Mouse (Mus musculus) embryonic facial prominence, embryonic 11.5 days (tissue): ENCODE measurements at regions not wholly inside any gene's neighbourhood (a gene's known extent, or its start where the extent isn't known, plus 50 kb on each side); places are given as distances from the start of the nearest gene placed in this dataset.

ENCODE experiments used
- ATAC-seq: fragments of 200-750 bp; cut with Nextera tagmentation; replicated peaks from 2 replicates; pipeline ENCODE4 v1.8.0; 2017; ENCODE audit warnings: low read depth; ENCODE audit not compliant: insufficient number of reproducible peaks, low FRiP score, low TSS enrichment
- DNase-seq: peaks from one replicate; pipeline ENCODE4 v3.0.0-alpha.2; 2015; ENCODE audit warnings: low spot score
- H3K27ac ChIP-seq: fragments of 300-500 bp; sonication (generic); replicated peaks from 2 replicates; pipeline ENCODE4 v1.5.1; 2014; ENCODE audit warnings: mild to moderate bottlenecking, low read depth, low read length, control low read depth
- H3K27me3 ChIP-seq: fragments of 300-500 bp; sonication (generic); 2 replicates; pipeline ENCODE4 v1.6.1; 2014; ENCODE audit warnings: mild to moderate bottlenecking, low read length, moderate library complexity, mixed read lengths; ENCODE audit not compliant: control insufficient read depth, insufficient read depth
- H3K36me3 ChIP-seq: fragments of 300-500 bp; sonication (generic); replicated peaks from 2 replicates; pipeline ENCODE4 v1.6.1; 2014; ENCODE audit warnings: low read depth, mild to moderate bottlenecking, low read length, moderate library complexity, mixed read lengths; ENCODE audit not compliant: control insufficient read depth, insufficient read depth
- H3K4me1 ChIP-seq: fragments of 300-500 bp; sonication (generic); 2 replicates; pipeline ENCODE4 v1.6.1; 2014; ENCODE audit warnings: low read length, mixed read lengths; ENCODE audit not compliant: control insufficient read depth, insufficient read depth
- H3K4me2 ChIP-seq: fragments of 300-500 bp; sonication (generic); 2 replicates; pipeline ENCODE4 v1.6.1; 2014; ENCODE audit warnings: low read depth, mild to moderate bottlenecking, control low read depth, low read length, moderate library complexity
- H3K4me3 ChIP-seq: fragments of 300-500 bp; sonication (generic); 2 replicates; pipeline ENCODE4 v1.5.1; 2014; ENCODE audit warnings: low read depth, low read length, control low read depth
- H3K9ac ChIP-seq: fragments of 300-500 bp; sonication (generic); replicated peaks from 2 replicates; pipeline ENCODE4 v1.6.1; 2014; ENCODE audit warnings: mild to moderate bottlenecking, control low read depth, low read length
- H3K9me3 ChIP-seq: fragments of 300-500 bp; sonication (generic); replicated peaks from 2 replicates; pipeline ENCODE4 v1.6.1; 2016; ENCODE audit warnings: mild to moderate bottlenecking, low read length, inconsistent platforms, mixed read lengths; ENCODE audit not compliant: control insufficient read depth
- WGBS: fragments of 180-500 bp; shearing (Covaris S2); extraction: QIAGEN DNeasy Blood & Tissue Kit; methylation state at CpG from one replicate; pipeline ENCODE4 v1.1.7; 2014; 5-methylcytosine and 5-hydroxymethylcytosine counted together

DNA sequence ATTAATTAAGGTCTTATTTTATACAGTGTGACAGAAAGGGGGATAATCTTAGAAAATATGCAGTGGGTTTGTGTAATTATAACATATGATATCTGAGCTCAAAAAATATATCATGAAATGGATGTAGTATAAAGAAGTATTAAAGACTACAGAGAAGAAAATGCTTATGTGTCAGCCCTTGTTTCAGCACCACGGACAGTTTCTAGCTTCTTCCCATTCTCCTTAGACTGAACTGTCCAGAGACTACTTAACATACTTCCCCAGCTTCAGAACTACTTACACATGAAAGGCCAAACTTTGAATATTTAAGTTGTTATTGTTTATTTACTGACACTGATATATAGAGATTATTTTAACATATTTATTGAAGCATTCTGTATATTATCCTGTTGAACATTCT is 578.4 kb downstream of the Nsun3 start:
- no peak overlapping the region for H3K4me3 ChIP-seq
- H3K4me1 ChIP-seq: no peaks in the 10 kb centered on the region
- ATAC-seq: no peak
- H3K36me3 ChIP-seq: no peaks in the 10 kb centered on the region
- no peak overlapping the region for H3K27ac ChIP-seq
- 36% methylated on average over 1 of the region's 1 CpGs for WGBS
- no peak overlapping the region for H3K9ac ChIP-seq
- DNase-seq: peak; percentile 75
- no peak overlapping the region for H3K4me2 ChIP-seq
- H3K9me3 ChIP-seq: no peaks in the 10 kb centered on the region
- H3K27me3 ChIP-seq: no peaks in the 10 kb centered on the region

DNA sequence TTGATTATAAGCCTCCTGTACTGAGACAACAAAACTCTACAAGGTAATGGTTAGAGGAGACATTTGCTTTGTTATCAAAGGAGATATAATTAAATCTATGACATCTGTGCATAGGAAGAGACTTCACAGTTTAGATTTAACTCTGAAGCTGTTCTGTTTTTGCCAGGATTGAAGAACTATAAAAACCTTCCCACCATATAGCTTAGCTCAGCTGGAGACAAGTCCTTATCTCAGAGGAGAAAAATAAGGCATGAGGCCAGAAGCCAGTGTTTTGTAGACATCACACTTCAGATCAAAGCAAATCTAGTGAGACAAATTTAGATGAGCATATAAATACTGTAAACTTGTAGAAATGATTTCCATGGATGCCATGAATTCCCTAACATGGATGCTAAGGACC is 603.6 kb downstream of the Nsun3 start:
- Histone ChIP-seq H3K4me2 (no peak overlapping the region), H3K9ac (no peak overlapping the region), H3K4me1 (no peaks in the 10 kb centered on the region), H3K9me3 (no peaks in the 10 kb centered on the region), H3K27me3 (no peaks in the 10 kb centered on the region), H3K36me3 (no peaks in the 10 kb centered on the region), H3K4me3 (no peak overlapping the region), H3K27ac (no peak overlapping the region)
- no peak for DNase-seq
- ATAC-seq: no peak
